Mouse (Mus musculus): ENCODE data around the gene Clpsl2. TPM values are rescaled to one million over a fixed set of nuclear protein-coding genes. Genes with fewer than 3 reads are reported as not detected.
"Not testable (repeated sequence)": the region's sequence is repeated elsewhere in the genome, so short reads cannot be mapped to it uniquely, and the experiment has no call there.

Clpsl2 gene
- polyA plus RNA-seq, 1 experiment from 2014 or later = not detected

- H3K27ac ChIP-seq = no peak overlapping the region
- peaks cover 7% of the 10 kb centered on the region for H3K4me1 ChIP-seq
- 90% methylated on average over 13 of the region's 13 CpGs for WGBS
- H3K27me3 ChIP-seq = 0 out of 2 replicates have a peak, but pooled peaks cover 5% of the 10 kb centered on the region
- H3K9me3 ChIP-seq = 0 out of 2 replicates have a peak, but pooled peaks cover 4% of the 10 kb centered on the region
- H3K36me3 ChIP-seq = no peaks in the 10 kb centered on the region
- no peak overlapping the region for H3K4me2 ChIP-seq
- no peak overlapping the region for H3K9ac ChIP-seq
- no peak for ATAC-seq (ENCODE audit: insufficient number of reproducible peaks, insufficient read depth, low FRiP score, low TSS enrichment, low read depth)
- H3K4me3 ChIP-seq = no peak overlapping the region
These were observed 15.9 kb upstream of the Clpsl2 start for GRCm38 (mm10) chr17:28533327-28533726.

- 49% methylated on average over 12 of the region's 12 CpGs for WGBS
- no peak for ATAC-seq (ENCODE audit: insufficient number of reproducible peaks, insufficient read depth, low FRiP score, low TSS enrichment, low read depth)
- Histone ChIP-seq H3K36me3 (no peaks in the 10 kb centered on the region), H3K27ac (no peak overlapping the region), H3K4me1 (no peaks in the 10 kb centered on the region), H3K4me3 (no peak overlapping the region), H3K4me2 (no peak overlapping the region), H3K27me3 (0 out of 2 replicates have a peak, but pooled peaks cover 5% of the 10 kb centered on the region), H3K9me3 (peaks cover 26% of the 10 kb centered on the region), H3K9ac (no peak overlapping the region)
These were observed 11.3 kb upstream of the Clpsl2 start for GRCm38 (mm10) chr17:28537881-28538280.

- no peak overlapping the region for H3K4me3 ChIP-seq
- H3K27me3 ChIP-seq = no peaks in the 10 kb centered on the region; the same call in 1 of the 2 replicates
- H3K9me3 ChIP-seq = peaks cover under 1% of the 10 kb centered on the region; the same call in 1 of the 2 replicates
- ATAC-seq (ENCODE audit: insufficient number of reproducible peaks, insufficient read depth, low FRiP score, low TSS enrichment, low read depth) = no peak
- H3K4me2 ChIP-seq = no peak overlapping the region
- H3K4me1 ChIP-seq = no peaks in the 10 kb centered on the region
- no peak overlapping the region for H3K27ac ChIP-seq
- H3K9ac ChIP-seq = no peak overlapping the region
- H3K36me3 ChIP-seq = no peaks in the 10 kb centered on the region
- 96% methylated on average over 1 of the region's 1 CpGs for WGBS
These were observed 2.3 kb upstream of the Clpsl2 start for GRCm38 (mm10) chr17:28546925-28547324.

- no peak overlapping the region for H3K9ac ChIP-seq
- no peak for ATAC-seq (ENCODE audit: insufficient number of reproducible peaks, insufficient read depth, low FRiP score, low TSS enrichment, low read depth)
- peaks cover 11% of the 10 kb centered on the region for H3K4me1 ChIP-seq
- H3K4me3 ChIP-seq = no peak overlapping the region
- no peaks in the 10 kb centered on the region for H3K36me3 ChIP-seq
- H3K9me3 ChIP-seq = no peaks in the 10 kb centered on the region
- H3K27ac ChIP-seq = no peak overlapping the region
- H3K27me3 ChIP-seq = no peaks in the 10 kb centered on the region; the same call in 1 of the 2 replicates
- WGBS = 56% methylated on average over 11 of the region's 11 CpGs
- no peak overlapping the region for H3K4me2 ChIP-seq
These were observed 661 bp upstream of the Clpsl2 start for GRCm38 (mm10) chr17:28548550-28548949.

- Histone ChIP-seq H3K4me1 (peaks cover 43% of the 10 kb centered on the region), H3K9me3 (no peaks in the 10 kb centered on the region), H3K9ac (no peak overlapping the region), H3K27ac (peak overlapping the region; percentile 62), H3K4me2 (peak overlapping the region; percentile 34), H3K4me3 (no peak overlapping the region), H3K27me3 (no peaks in the 10 kb centered on the region; the same call in 1 of the 2 replicates), H3K36me3 (no peaks in the 10 kb centered on the region)
- ATAC-seq (ENCODE audit: insufficient number of reproducible peaks, insufficient read depth, low FRiP score, low TSS enrichment, low read depth) = peak; percentile 56; the same call in 1 of the 2 replicates
- 1% methylated on average over 14 of the region's 14 CpGs for WGBS
These were observed 4.0 kb downstream of the Clpsl2 start for GRCm38 (mm10) chr17:28553040-28553793.

GRCm38 (mm10) chr17:28554021-28554420, 4.8 kb downstream of the Clpsl2 start:
- Histone ChIP-seq H3K27ac (peak overlapping the region; percentile 62; the same call in 1 of the 2 replicates), H3K4me1 (peaks cover 44% of the 10 kb centered on the region)
- not testable (repeated sequence) for H3K27me3 ChIP-seq; H3K4me2 ChIP-seq; H3K9ac ChIP-seq; H3K36me3 ChIP-seq; H3K9me3 ChIP-seq; ATAC-seq (ENCODE audit: insufficient number of reproducible peaks, insufficient read depth, low FRiP score, low TSS enrichment, low read depth); H3K4me3 ChIP-seq
- 86% methylated on average over 4 of the region's 4 CpGs for WGBS

GRCm38 (mm10) chr17:28556635-28557396, 7.6 kb downstream of the Clpsl2 start:
- ATAC-seq (ENCODE audit: insufficient number of reproducible peaks, insufficient read depth, low FRiP score, low TSS enrichment, low read depth) = no peak
- Histone ChIP-seq H3K4me3 (no peak overlapping the region), H3K4me2 (0 out of 2 replicates have a peak overlapping the region, but pooled peaks have one; percentile 17), H3K36me3 (no peaks in the 10 kb centered on the region), H3K27me3 (no peaks in the 10 kb centered on the region), H3K9ac (0 out of 2 replicates have a peak overlapping the region, but pooled peaks have one; percentile 12), H3K4me1 (peaks cover 44% of the 10 kb centered on the region), H3K27ac (peak overlapping the region; percentile 63), H3K9me3 (no peaks in the 10 kb centered on the region)
- WGBS = 39% methylated on average over 6 of the region's 6 CpGs

- no peak for ATAC-seq (ENCODE audit: insufficient number of reproducible peaks, insufficient read depth, low FRiP score, low TSS enrichment, low read depth)
- WGBS = 64% methylated on average over 6 of the region's 6 CpGs
- Histone ChIP-seq H3K9ac (no peak overlapping the region), H3K4me2 (no peak overlapping the region), H3K4me1 (peaks cover 39% of the 10 kb centered on the region), H3K27ac (no peak overlapping the region), H3K36me3 (no peaks in the 10 kb centered on the region), H3K4me3 (no peak overlapping the region), H3K27me3 (no peaks in the 10 kb centered on the region), H3K9me3 (no peaks in the 10 kb centered on the region)
These were observed 8.6 kb downstream of the Clpsl2 start for GRCm38 (mm10) chr17:28557772-28558171.

- Histone ChIP-seq H3K4me1 (peaks cover 26% of the 10 kb centered on the region), H3K9ac (no peak within 1 kb of the TSS), H3K4me3 (no peak within 1 kb of the TSS), H3K27ac (no peak within 1 kb of the TSS), H3K36me3 (no peaks in the 10 kb centered on the region), H3K27me3 (no peaks in the 10 kb centered on the region), H3K4me2 (no peak within 1 kb of the TSS), H3K9me3 (no peaks in the 10 kb centered on the region)
- WGBS = 87% methylated on average over 4 of the region's 4 CpGs
- ATAC-seq (ENCODE audit: insufficient number of reproducible peaks, insufficient read depth, low FRiP score, low TSS enrichment, low read depth) = no peak
These were observed 11.4 kb downstream of the Clpsl2 start, which contains the start of gene Clps for GRCm38 (mm10) chr17:28560598-28560997. Gene Clps, minus strand, starts transcription at chr17:28560766.

GRCm38 (mm10) chr17:28561613-28562012, 12.4 kb downstream of the Clpsl2 start:
- no peak overlapping the region for H3K4me3 ChIP-seq
- no peak overlapping the region for H3K4me2 ChIP-seq
- H3K9me3 ChIP-seq = no peaks in the 10 kb centered on the region
- no peak overlapping the region for H3K27ac ChIP-seq
- H3K27me3 ChIP-seq = no peaks in the 10 kb centered on the region
- 57% methylated on average over 7 of the region's 7 CpGs for WGBS
- ATAC-seq (ENCODE audit: insufficient number of reproducible peaks, insufficient read depth, low FRiP score, low TSS enrichment, low read depth) = no peak
- H3K36me3 ChIP-seq = no peaks in the 10 kb centered on the region
- H3K9ac ChIP-seq = no peak overlapping the region
- peaks cover 16% of the 10 kb centered on the region for H3K4me1 ChIP-seq

GRCm38 (mm10) chr17:28565181-28565580, 16.0 kb downstream of the Clpsl2 start:
- Histone ChIP-seq H3K9me3 (no peaks in the 10 kb centered on the region), H3K4me2 (no peak overlapping the region), H3K4me3 (no peak overlapping the region), H3K9ac (no peak overlapping the region), H3K27ac (no peak overlapping the region), H3K36me3 (no peaks in the 10 kb centered on the region), H3K27me3 (no peaks in the 10 kb centered on the region), H3K4me1 (no peaks in the 10 kb centered on the region)
- ATAC-seq (ENCODE audit: insufficient number of reproducible peaks, insufficient read depth, low FRiP score, low TSS enrichment, low read depth) = no peak
